Mouse (Mus musculus) left cerebral cortex, adult 8-10 months (tissue): ENCODE data around the gene Btg3. TPM values are rescaled to one million over a fixed set of nuclear protein-coding genes. Genes with fewer than 3 reads are reported as not detected.
A peak's percentile ranks its signal among the peaks of the same experiment; 100 is the strongest.
"Not testable (repeated sequence)": the region's sequence is repeated elsewhere in the genome, so short reads cannot be mapped to it uniquely, and the experiment has no call there.

Experiments
- DNase-seq, 2 experiments: peaks; one replicate each; pipeline ENCODE4 v3.0.0; 2022; ENCODE audit warnings: low spot score in 2 of 2
- total RNA-seq, 4 experiments: library from RNA; stranded (reverse); gene quantifications; 2 replicates each; pipeline ENCODE4 v1.2.4; 2022

Btg3 gene
- 10 to 100 TPM in 3 of 4 experiments, 1 to 10 TPM in 1; 9.3 to 13.5 (median 12.5) TPM for total RNA-seq

DNA sequence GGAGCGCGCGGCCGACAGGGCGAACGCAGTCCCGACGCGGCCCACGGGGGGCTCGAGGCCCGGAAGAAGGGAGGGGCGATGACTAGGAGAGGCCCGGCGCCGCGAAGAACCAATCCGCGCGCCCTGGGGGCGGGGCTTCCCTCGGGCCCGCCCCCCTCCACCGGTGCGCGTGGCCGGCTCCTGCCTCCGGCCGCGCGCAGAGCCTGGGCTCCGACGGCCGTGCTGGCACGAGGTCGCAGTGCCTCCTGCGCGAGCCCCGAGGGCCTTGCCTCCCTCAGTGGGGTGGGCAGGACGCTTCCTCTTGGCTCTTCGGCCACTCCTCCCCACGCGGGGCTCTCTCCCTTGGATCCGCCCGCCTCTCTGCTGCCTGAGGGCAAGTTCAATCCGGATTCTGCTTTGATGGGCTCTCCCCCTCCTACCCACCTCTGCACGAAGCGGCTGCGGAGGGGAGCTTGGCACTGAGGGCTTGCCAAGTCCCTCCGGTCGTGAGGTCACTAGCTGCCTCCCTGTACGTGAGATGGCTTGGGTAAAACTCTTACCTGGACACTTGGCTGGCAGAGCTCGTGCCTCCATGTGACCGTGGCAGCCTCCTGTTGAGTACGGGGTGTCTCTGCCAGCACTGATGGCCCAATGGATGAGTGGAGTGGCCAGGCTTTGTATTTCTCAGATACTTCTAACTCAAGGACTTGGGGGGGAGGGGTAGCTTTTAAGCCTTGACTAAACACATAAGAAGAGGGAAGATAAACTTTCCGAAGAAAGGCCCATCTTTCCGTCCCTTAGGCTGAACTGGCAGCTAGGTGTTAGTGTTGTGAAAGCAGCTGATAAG lies at the start of gene Btg3:
Gene Btg3, minus strand, starts transcription at position 448 of the 826 bp plus-strand sequence.
- peak; percentile 25 to 65 for DNase-seq

GRCm38 (mm10) chr16:78417733-78418132 lies 40.7 kb upstream of the Btg3 start:
- peak in 1 of 2 experiments; percentile 58 for DNase-seq

- no peak for DNase-seq
Observed at GRCm38 (mm10) chr16:78416500-78416899, 39.5 kb upstream of the Btg3 start.

DNA sequence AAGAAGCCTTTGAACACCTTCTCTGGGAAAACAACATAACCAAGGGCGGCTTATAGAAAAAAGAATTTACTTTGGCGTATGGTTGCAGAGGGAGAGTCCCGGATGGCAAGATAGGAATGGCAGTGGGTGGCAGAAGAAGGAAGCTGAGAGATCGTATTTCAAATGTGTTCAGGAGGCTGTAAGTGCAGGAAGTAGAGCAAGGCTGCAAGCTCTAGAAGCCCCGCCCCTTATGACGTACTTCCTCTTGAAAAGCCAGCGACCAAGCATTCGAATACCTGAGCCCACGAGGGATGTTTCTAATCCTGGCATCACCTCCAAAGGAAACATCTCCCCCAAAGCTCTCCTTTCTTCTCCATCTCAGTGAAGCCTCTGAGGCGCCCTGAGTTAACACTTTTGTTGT lies 33.0 kb upstream of the Btg3 start:
- no peak for DNase-seq

- DNase-seq = no peak
Observed at GRCm38 (mm10) chr16:78407855-78408254, 30.9 kb upstream of the Btg3 start.

GRCm38 (mm10) chr16:78406657-78407056 lies 29.7 kb upstream of the Btg3 start:
- no peak for DNase-seq

GRCm38 (mm10) chr16:78402316-78402715 lies 25.3 kb upstream of the Btg3 start:
- DNase-seq = no peak

DNA sequence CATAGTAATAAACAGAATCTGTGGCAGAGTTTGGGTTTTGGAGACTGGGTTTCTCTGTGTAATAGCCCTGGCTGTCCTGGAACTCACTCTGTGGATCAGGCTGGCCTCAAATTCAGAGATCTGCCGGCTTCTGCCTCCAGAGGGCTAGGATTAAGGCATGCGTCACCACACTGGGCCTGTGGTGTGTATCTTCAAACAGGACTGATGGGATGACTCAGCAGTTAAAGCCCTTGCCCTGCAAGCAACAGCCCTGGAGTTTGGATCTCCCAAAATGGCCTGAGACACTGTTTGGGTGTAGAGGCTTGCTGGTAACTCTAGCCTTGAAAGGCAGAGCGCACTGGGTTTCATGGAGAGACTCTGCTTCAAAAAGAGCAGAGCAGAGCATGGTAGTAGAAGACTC lies 22.4 kb upstream of the Btg3 start:
- DNase-seq = no peak

GRCm38 (mm10) chr16:78398734-78399133 lies 21.7 kb upstream of the Btg3 start:
- DNase-seq = no peak

DNA sequence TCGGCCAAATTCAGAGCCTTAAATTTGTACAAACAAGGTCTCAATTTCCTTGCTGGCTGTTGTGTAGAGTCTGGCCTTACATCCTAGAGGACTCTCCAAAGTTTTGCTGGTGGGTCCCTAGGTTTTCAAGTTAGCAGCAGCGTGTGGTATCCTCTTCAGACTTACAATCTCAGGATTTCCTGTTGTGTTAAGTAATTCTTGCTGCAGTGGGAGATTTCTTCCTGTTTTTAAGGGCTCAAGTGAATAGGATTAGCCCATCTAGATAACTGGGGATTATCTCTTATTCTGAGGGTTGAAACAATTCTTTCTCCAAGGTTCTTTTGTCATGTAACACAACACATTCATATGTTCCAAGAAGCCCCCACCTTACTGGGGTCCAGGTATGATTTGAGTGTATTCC lies 14.4 kb upstream of the Btg3 start:
- DNase-seq = no peak

GRCm38 (mm10) chr16:78389986-78390385 lies 13.0 kb upstream of the Btg3 start:
- DNase-seq = no peak

DNA sequence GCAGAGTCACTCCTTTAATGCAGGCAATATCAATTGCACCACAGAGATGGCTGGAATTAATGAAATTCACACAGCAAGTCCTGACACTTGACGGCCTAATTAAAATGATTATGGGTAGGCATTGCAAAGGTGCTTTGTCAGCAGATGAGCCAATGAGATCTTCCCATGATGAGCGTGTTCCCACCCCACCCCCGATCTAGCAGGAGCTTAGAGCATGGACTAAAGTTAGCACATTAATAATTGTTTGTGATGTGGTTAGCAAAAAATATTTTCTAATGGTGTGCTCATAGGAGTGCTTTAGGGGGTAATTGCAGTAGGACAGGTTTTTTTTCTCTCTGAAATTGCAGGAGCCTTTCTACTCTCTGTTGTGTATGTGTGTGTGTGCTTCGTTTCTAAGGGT lies 12.1 kb upstream of the Btg3 start:
- no peak for DNase-seq

DNA sequence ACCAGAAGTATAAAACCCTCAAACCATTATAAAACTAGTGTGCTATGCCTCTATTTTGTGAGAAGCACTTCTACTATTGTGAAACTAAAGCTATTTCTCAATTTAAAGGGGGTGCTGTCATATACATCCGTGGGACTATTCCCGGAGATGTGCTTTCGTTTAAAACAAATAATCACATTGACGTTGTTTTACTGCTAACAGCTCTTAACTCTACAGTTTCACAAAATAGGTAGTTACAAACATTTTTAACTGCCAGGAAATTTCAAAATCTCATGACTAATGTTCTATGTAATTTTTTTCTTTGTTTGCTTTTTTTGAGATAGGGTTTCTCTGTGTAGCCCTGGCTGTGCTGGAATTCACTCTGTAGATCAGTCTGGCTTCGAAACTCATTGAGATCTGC lies 1.5 kb upstream of the Btg3 start:
- no peak for DNase-seq

DNA sequence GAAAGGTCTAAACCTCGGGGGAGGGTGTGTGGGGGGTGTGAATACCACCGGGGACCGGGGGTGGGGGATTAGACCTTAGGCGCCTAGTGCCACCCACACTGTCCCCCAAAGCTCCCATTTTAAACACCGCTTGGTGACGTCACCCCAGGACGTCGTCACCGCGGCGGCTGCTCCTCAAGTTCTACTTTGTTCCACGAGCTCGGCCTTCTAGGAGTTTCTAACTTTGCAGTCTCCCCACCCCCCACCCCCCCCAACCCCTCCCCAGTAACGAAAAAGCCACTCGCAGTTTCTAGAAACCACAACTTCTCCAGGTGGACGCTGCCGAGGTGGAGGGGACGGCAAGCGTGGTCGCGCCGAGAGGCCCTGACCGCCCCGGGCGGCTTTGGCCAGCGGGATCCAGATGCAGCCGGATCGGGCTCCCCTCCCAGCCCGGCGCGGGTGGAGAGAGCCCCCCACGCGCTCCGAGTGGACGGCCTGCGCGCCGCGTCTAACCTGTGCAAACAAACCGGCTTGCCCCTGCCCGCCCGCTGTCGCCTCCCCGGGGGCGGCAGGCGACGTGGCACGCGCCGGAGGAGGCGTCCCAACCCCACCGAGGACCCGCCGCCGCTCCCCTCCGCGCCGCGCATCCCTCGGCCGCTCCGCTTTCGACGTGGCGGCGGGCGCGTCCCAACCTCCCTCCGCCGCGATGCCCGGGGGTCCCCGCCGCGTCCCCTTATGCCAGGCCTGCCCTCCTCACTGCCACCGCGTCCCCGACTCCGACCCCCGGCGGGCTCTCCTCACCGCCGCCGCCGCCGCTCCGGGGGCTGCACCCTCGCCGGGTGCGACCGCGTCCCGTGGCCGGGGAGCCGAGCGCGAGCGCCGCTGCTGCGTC lies 936 bp downstream of the Btg3 start:
- peak in 1 of 2 experiments; percentile 16 for DNase-seq

GRCm38 (mm10) chr16:78375222-78375621 lies 1.8 kb downstream of the Btg3 start:
- no peak for DNase-seq

DNA sequence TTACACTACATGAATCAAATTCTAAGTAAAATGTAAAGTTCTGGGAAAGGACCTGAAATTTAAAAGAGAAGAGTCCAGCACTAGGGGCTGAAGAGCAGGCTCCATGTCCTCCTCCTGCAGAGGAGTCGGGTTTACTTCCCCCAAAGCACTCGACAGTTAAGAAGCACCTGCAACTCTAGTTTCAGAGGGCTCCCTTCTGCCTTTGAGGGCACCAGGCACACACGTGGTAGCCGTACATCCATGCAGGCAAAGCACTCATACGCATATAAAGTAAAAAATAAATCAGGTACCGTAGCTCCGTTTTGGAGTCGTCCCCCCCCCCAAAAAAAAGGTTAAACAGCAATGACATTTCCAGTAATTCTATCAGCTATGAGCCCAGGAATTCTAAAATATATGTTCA lies 3.2 kb downstream of the Btg3 start:
- DNase-seq = no peak

DNA sequence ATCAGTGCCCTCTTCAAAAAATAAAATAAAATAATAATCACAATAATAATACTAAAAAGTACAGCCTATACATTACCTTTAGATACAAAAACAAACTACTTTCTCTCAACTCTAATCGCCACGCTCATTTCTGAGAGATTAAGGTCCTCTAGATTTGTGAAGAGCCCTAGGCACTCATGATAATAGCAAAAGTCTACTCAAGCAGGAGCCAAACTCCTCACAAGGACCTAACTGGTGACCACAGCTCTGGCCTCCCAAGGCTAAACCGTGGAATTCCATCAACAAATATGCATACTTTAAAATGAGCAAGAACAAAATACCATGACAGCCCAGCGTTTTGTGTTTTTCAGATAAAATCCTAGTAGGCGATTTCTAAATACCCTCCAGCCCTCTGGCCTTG lies 4.2 kb downstream of the Btg3 start:
- no peak for DNase-seq

DNA sequence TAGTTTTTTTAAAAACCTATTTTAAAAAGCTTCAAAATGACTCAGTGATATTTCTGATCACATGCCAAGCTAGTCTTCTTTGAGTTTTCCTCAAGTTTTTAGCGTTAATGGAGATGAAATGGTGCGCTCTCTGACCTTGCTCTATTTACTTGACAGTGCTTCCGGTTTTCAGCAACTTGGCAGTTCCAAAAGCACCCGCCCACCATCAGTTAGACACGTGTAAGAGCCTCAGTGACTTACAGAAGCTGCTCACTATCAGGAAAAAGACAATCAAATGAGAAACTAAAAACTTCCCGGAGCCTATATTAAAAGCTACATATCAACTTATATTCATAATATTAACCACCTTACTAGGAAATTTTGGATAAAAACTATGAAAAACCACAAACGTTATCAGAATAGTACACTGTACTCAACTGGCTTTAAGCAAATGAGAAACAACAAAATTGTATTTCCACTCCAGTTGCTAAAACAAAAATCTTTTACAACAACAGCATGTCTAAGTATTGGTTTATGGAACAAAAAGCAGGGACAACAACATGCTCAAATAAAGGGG lies 5.4 kb downstream of the Btg3 start:
- no peak for DNase-seq

- not testable (repeated sequence) for DNase-seq
Observed at GRCm38 (mm10) chr16:78364554-78364953, 12.4 kb downstream of the Btg3 start.

DNA sequence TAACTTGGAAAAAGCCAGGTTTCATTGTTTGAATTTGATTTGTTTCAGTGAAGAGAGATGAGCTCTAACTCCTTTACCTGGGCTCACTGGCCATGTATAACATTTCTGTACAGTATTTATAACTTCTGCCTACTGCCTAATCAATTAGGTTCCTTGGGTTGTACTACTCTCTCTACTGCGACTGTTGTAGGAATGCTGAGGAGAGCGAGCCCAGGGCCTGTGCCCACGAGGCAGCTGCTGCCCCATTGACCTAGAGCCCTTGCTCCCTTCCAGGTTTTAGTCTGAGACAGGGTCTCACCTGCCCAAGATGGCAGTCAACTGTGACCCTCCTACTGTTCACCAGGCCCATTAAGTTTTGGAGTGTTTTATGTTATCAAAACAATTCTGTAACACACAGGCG lies 15.5 kb downstream of the Btg3 start:
- DNase-seq = no peak

DNA sequence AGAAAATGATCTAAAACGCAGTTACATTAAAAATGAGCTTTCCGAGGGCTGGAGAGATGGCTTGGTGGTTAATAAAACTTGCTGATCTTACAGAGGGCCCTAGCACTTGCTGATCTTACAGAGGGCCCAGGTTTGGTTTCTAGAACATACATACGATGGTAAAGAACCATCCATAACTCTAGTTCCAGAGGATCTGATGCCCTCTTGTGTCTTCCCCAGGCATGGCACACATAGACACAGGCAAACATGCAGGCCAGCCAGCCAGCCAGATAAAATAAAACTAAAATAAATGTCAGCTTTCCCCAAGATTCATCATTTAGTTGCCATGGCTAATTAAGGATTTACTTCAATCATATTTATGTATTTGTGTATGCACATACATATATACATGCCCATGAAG lies 19.2 kb downstream of the Btg3 start:
- DNase-seq = no peak

- no peak for DNase-seq
Observed at GRCm38 (mm10) chr16:78347328-78347926, 29.6 kb downstream of the Btg3 start.
